Mouse (Mus musculus) cerebellum, adult 11 months (tissue): ENCODE measurements around the gene Asxl1.

ENCODE experiments used
- DNase-seq: peaks from one replicate; pipeline ENCODE4 v3.0.0; 2022

Asxl1 gene

GRCm38 (mm10) chr2:153417841-153418240, 72.2 kb downstream of the Asxl1 start:
- DNase-seq, result no peak

- DNase-seq, result no peak
These were observed 72.8 kb downstream of the Asxl1 start for GRCm38 (mm10) chr2:153418381-153418780.

- DNase-seq, result no peak
These were observed 75.6 kb downstream of the Asxl1 start for GRCm38 (mm10) chr2:153421233-153421632.

- DNase-seq, result no peak
These were observed 76.4 kb downstream of the Asxl1 start for GRCm38 (mm10) chr2:153422051-153422450.

- DNase-seq, result no peak
These were observed 77.5 kb downstream of the Asxl1 start for GRCm38 (mm10) chr2:153423113-153423512.

GRCm38 (mm10) chr2:153424557-153424956, 78.9 kb downstream of the Asxl1 start:
- DNase-seq, result no peak

GRCm38 (mm10) chr2:153425124-153425844, 79.7 kb downstream of the Asxl1 start:
- no peak for DNase-seq

- no peak for DNase-seq
These were observed 80.5 kb downstream of the Asxl1 start for GRCm38 (mm10) chr2:153425998-153426670.

- DNase-seq, result no peak
These were observed 81.3 kb downstream of the Asxl1 start for GRCm38 (mm10) chr2:153426931-153427330.

- DNase-seq, result no peak
These were observed 82.9 kb downstream of the Asxl1 start for GRCm38 (mm10) chr2:153428485-153428884.

GRCm38 (mm10) chr2:153430571-153430970, 84.9 kb downstream of the Asxl1 start:
- no peak for DNase-seq

- DNase-seq, result no peak
These were observed 86.9 kb downstream of the Asxl1 start for GRCm38 (mm10) chr2:153432492-153432891.

GRCm38 (mm10) chr2:153433859-153434258, 88.2 kb downstream of the Asxl1 start:
- DNase-seq, result no peak

GRCm38 (mm10) chr2:153434880-153435831, 89.5 kb downstream of the Asxl1 start:
- DNase-seq, result peak; percentile 65

GRCm38 (mm10) chr2:153436641-153437305, 91.1 kb downstream of the Asxl1 start:
- no peak for DNase-seq

- no peak for DNase-seq
These were observed 91.7 kb downstream of the Asxl1 start for GRCm38 (mm10) chr2:153437306-153437659.

GRCm38 (mm10) chr2:153440755-153441154, 95.1 kb downstream of the Asxl1 start:
- no peak for DNase-seq

GRCm38 (mm10) chr2:153441228-153441627, 95.6 kb downstream of the Asxl1 start:
- no peak for DNase-seq

- no peak for DNase-seq
These were observed 97.1 kb downstream of the Asxl1 start for GRCm38 (mm10) chr2:153442720-153443119.

GRCm38 (mm10) chr2:153443434-153444240, 98.0 kb downstream of the Asxl1 start:
- DNase-seq, result no peak

- DNase-seq, result peak; percentile 25
These were observed 98.9 kb downstream of the Asxl1 start for GRCm38 (mm10) chr2:153444254-153445136.
